Mouse (Mus musculus): ENCODE data around the gene Krt88. TPM values are rescaled to one million over a fixed set of nuclear protein-coding genes. Genes with fewer than 3 reads are reported as not detected.

Gene Krt88
- polyA plus RNA-seq, 1 experiment = not detected

DNA sequence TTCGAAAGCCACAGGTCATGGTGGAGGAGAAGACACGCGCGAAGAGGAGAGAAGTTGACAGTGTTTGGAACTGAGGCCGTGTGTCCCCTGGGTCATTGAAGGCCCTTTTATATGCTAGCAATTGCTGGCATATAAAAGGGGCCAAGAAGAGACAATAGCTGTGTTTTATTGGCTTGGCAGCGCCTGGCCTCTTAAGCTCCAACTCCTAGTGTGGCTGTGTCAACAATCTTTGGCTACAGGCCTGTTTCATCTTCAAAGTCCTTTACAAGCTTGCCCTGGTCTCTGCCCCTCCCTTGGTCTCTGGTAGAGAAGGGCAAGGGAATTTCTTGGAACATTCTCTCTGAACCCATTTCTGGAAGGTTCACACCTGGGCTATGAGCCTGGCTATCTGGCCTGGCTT lies 43.9 kb downstream of the Krt88 start, which contains the start of gene Krt83:
Gene Krt83, minus strand, starts transcription at position 82 of the 400 bp plus-strand sequence.
- no peak within 1 kb of the TSS for H3K4me3 ChIP-seq (ENCODE audit: low read depth, low read length)
- no peaks in the 10 kb centered on the region for H3K36me3 ChIP-seq (ENCODE audit: control insufficient read depth, insufficient read depth, low read length)
- 45% methylated on average over 6 of the region's 6 CpGs for WGBS
- H3K4me1 ChIP-seq (ENCODE audit: control insufficient read depth, insufficient read depth, insufficient read length, low read length) = no peaks in the 10 kb centered on the region
- no peak for TF ChIP-seq CTCF (IDR thresholded peaks at IDR 0.05; ENCODE audit: extremely low read depth, insufficient read length, insufficient replicate concordance, low read depth, low read length)
- no peak for TF ChIP-seq POLR2A (IDR thresholded peaks at IDR 0.05; ENCODE audit: low read depth, low read length)
- H3K27me3 ChIP-seq (ENCODE audit: control insufficient read depth, insufficient read depth, low read length) = no peaks in the 10 kb centered on the region
- H3K27ac ChIP-seq (ENCODE audit: insufficient read depth, low read depth, low read length) = no peak within 1 kb of the TSS

DNA sequence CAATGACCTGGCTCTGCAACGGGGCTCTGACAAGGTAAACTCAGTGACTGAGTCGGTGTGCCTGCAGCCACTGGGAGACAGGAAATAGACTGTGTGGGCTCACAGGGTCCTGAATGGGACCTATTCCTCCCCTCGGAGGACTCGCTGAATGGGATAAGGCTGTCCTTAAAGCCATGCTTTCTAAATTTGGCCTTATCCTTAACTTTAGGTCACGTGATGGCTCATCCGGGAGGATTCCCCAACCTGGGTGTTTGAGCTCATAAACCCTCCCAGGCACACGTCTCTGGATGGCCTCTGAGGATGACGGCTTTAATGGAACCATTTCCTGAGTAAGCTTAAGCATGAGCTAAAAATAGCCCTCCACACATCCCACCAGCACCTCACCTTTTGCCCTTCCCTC lies 45.2 kb downstream of the Krt88 start:
- Histone ChIP-seq H3K27ac (ENCODE audit: insufficient read depth, low read depth, low read length) (no peak overlapping the region), H3K36me3 (ENCODE audit: control insufficient read depth, insufficient read depth, low read length) (no peaks in the 10 kb centered on the region), H3K27me3 (ENCODE audit: control insufficient read depth, insufficient read depth, low read length) (no peaks in the 10 kb centered on the region), H3K4me3 (ENCODE audit: low read depth, low read length) (no peak overlapping the region), H3K4me1 (ENCODE audit: control insufficient read depth, insufficient read depth, insufficient read length, low read length) (no peaks in the 10 kb centered on the region)
- TF ChIP-seq POLR2A (IDR thresholded peaks at IDR 0.05; ENCODE audit: low read depth, low read length) = no peak
- no peak for TF ChIP-seq CTCF (IDR thresholded peaks at IDR 0.05; ENCODE audit: extremely low read depth, insufficient read length, insufficient replicate concordance, low read depth, low read length)
- 69% methylated on average over 8 of the region's 8 CpGs for WGBS

DNA sequence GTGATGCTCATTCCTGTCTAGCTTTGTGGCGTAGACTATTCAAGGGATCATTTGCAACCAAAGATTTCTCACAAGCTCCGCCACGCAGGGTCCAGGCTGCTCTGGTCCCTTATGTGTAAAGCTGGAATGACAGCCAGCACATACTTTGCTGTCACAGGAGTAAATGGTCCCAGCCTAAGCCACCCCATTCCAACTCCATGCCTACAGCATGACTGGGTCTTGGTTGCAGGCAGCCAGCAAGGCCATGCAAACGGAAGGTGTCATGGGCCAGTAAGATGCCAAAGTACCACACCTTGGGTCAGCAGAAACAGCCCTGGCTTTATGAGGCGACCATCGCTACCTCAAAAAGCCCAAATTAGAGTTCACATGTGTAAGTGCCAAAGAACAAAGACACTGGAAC lies 46.2 kb downstream of the Krt88 start:
- Histone ChIP-seq H3K27me3 (ENCODE audit: control insufficient read depth, insufficient read depth, low read length) (no peaks in the 10 kb centered on the region), H3K27ac (ENCODE audit: insufficient read depth, low read depth, low read length) (no peak overlapping the region), H3K36me3 (ENCODE audit: control insufficient read depth, insufficient read depth, low read length) (no peaks in the 10 kb centered on the region), H3K4me1 (ENCODE audit: control insufficient read depth, insufficient read depth, insufficient read length, low read length) (no peaks in the 10 kb centered on the region), H3K4me3 (ENCODE audit: low read depth, low read length) (no peak overlapping the region)
- WGBS = 95% methylated on average over 6 of the region's 6 CpGs
- no peak for TF ChIP-seq CTCF (IDR thresholded peaks at IDR 0.05; ENCODE audit: extremely low read depth, insufficient read length, insufficient replicate concordance, low read depth, low read length)
- no peak for TF ChIP-seq POLR2A (IDR thresholded peaks at IDR 0.05; ENCODE audit: low read depth, low read length)

GRCm38 (mm10) chr15:101494203-101494602 lies 46.7 kb downstream of the Krt88 start:
- H3K27me3 ChIP-seq (ENCODE audit: control insufficient read depth, insufficient read depth, low read length) = no peaks in the 10 kb centered on the region
- H3K36me3 ChIP-seq (ENCODE audit: control insufficient read depth, insufficient read depth, low read length) = no peaks in the 10 kb centered on the region
- 47% methylated on average over 1 of the region's 1 CpGs for WGBS
- H3K4me3 ChIP-seq (ENCODE audit: low read depth, low read length) = no peak overlapping the region
- no peaks in the 10 kb centered on the region for H3K4me1 ChIP-seq (ENCODE audit: control insufficient read depth, insufficient read depth, insufficient read length, low read length)
- no peak for TF ChIP-seq CTCF (IDR thresholded peaks at IDR 0.05; ENCODE audit: extremely low read depth, insufficient read length, insufficient replicate concordance, low read depth, low read length)
- TF ChIP-seq POLR2A (IDR thresholded peaks at IDR 0.05; ENCODE audit: low read depth, low read length) = no peak
- H3K27ac ChIP-seq (ENCODE audit: insufficient read depth, low read depth, low read length) = no peak overlapping the region

DNA sequence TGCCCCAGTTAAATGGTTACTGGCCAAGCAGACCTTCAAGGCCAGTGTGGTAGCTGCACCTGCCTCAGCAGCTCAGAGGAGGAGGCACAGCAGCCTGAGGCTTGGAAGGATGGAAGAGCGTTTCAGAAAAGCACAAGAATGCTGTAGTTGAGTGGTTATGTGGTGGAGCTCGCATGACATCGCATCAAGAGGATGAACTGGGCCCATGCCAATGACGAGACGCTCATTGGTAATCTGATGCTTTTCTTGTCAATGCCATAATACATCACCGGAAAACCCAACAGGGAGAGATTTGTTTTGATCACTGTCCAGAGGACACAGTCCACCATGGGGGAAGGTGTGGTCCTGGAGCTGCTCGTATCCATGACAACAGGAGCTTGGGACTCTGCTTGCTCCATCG lies 47.7 kb downstream of the Krt88 start:
- Histone ChIP-seq H3K4me3 (ENCODE audit: low read depth, low read length) (no peak overlapping the region), H3K27ac (ENCODE audit: insufficient read depth, low read depth, low read length) (no peak overlapping the region), H3K27me3 (ENCODE audit: control insufficient read depth, insufficient read depth, low read length) (no peaks in the 10 kb centered on the region), H3K36me3 (ENCODE audit: control insufficient read depth, insufficient read depth, low read length) (no peaks in the 10 kb centered on the region), H3K4me1 (ENCODE audit: control insufficient read depth, insufficient read depth, insufficient read length, low read length) (no peaks in the 10 kb centered on the region)
- TF ChIP-seq POLR2A (IDR thresholded peaks at IDR 0.05; ENCODE audit: low read depth, low read length) (no peak), CTCF (IDR thresholded peaks at IDR 0.05; ENCODE audit: extremely low read depth, insufficient read length, insufficient replicate concordance, low read depth, low read length) (no peak)
- 78% methylated on average over 8 of the region's 8 CpGs for WGBS

DNA sequence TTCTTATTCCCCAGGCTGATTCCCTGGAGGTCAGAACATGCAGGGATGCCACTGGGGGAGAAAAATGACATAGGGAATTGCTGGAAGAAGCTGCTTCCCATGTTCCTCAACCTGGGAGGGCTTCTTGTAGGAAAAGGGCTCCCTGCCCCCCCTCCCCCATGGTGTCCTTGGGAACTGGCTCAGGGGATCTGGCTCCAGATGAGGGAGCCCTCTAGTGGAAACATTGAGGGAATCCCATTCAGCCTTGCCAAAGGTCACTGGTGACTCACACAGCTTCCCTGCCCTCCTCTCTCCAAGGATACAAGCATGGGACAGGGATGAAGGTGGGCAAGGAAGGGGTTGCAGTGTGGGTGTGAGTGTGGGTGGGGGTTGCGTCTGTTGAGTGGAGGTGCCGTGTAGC lies 49.6 kb downstream of the Krt88 start:
- 69% methylated on average over 2 of the region's 2 CpGs for WGBS
- Histone ChIP-seq H3K4me1 (ENCODE audit: control insufficient read depth, insufficient read depth, insufficient read length, low read length) (no peaks in the 10 kb centered on the region), H3K27me3 (ENCODE audit: control insufficient read depth, insufficient read depth, low read length) (no peaks in the 10 kb centered on the region), H3K4me3 (ENCODE audit: low read depth, low read length) (no peak overlapping the region), H3K27ac (ENCODE audit: insufficient read depth, low read depth, low read length) (no peak overlapping the region), H3K36me3 (ENCODE audit: control insufficient read depth, insufficient read depth, low read length) (no peaks in the 10 kb centered on the region)
- TF ChIP-seq POLR2A (IDR thresholded peaks at IDR 0.05; ENCODE audit: low read depth, low read length) = no peak
- peak; percentile 71; the same call in 1 of the 2 replicates for TF ChIP-seq CTCF (IDR thresholded peaks at IDR 0.05; ENCODE audit: extremely low read depth, insufficient read length, insufficient replicate concordance, low read depth, low read length)

Other genes with a start within 250 kb of the Krt88 start
- gene Grasp, start 223.6 kb upstream of the Krt88 start, polyA plus RNA-seq (2012; rRNA removed) = 7.3 and 8.5 TPM in 2 replicates
- gene Nr4a1, start 193.5 kb upstream of the Krt88 start, polyA plus RNA-seq (2012; rRNA removed) = 6.5 and 9.7 TPM in 2 replicates
- 13.7 and 38.4 TPM in 2 replicates for gene Atg101, start 163.5 kb upstream of the Krt88 start, polyA plus RNA-seq (2012; rRNA removed)
- 0.14 and 0.24 TPM in 2 replicates for gene 6030408B16Rik, start 154.5 kb upstream of the Krt88 start, polyA plus RNA-seq (2012; rRNA removed)
- 0.61 and 2.5 TPM in 2 replicates for gene Krt80, start 77.6 kb upstream of the Krt88 start, polyA plus RNA-seq (2012; rRNA removed)
- 35.1 and 43.1 TPM in 2 replicates for gene Krt7, start 36.7 kb upstream of the Krt88 start, polyA plus RNA-seq (2012; rRNA removed)
- gene Krt87, start 8.9 kb upstream of the Krt88 start, polyA plus RNA-seq (2012; rRNA removed) = 0.29 and 0.30 TPM in 2 replicates
- not detected in 2 replicates for gene Krt81, start 16.0 kb downstream of the Krt88 start, polyA plus RNA-seq (2012; rRNA removed)
- not detected in 2 replicates for gene Krt86, start 25.7 kb downstream of the Krt88 start, polyA plus RNA-seq (2012; rRNA removed)
- gene Krt83, start 43.8 kb downstream of the Krt88 start, polyA plus RNA-seq (2012; rRNA removed) = 0.08 and 0.48 TPM in 2 replicates
- gene Gm49425, start 69.5 kb downstream of the Krt88 start, polyA plus RNA-seq (2012; rRNA removed) = not detected in 2 replicates
- 0.27 TPM in 1 of 2 replicates, not detected in the other for gene Krt84, start 85.1 kb downstream of the Krt88 start, polyA plus RNA-seq (2012; rRNA removed)
- not detected in 2 replicates for gene Krt82, start 102.9 kb downstream of the Krt88 start, polyA plus RNA-seq (2012; rRNA removed)
- 0.05 TPM in 1 of 2 replicates, not detected in the other for gene Krt90, start 115.2 kb downstream of the Krt88 start, polyA plus RNA-seq (2012; rRNA removed)
- gene Krt75, start 126.2 kb downstream of the Krt88 start, polyA plus RNA-seq (2012; rRNA removed) = not detected in 2 replicates
- not detected in 2 replicates for gene Gm5414, start 180.4 kb downstream of the Krt88 start, polyA plus RNA-seq (2012; rRNA removed)
- not detected in 2 replicates for gene Gm5478, start 199.6 kb downstream of the Krt88 start, polyA plus RNA-seq (2012; rRNA removed)
- 0.08 TPM in 1 of 2 replicates, not detected in the other for gene Krt6b, start 232.5 kb downstream of the Krt88 start, polyA plus RNA-seq (2012; rRNA removed)
- gene Krt6a, start 246.6 kb downstream of the Krt88 start, polyA plus RNA-seq (2012; rRNA removed) = not detected in 2 replicates